Mouse (Mus musculus) forebrain, embryonic 10.5 days (tissue): Measurements from ENCODE around the gene Lgals3bp. TPM values are rescaled to one million over a fixed set of nuclear protein-coding genes. Genes with fewer than 3 reads are reported as not detected.
A peak's percentile ranks its signal among the peaks of the same experiment; 100 is the strongest.

Experiments
- DNase-seq: peaks from one replicate; pipeline ENCODE4 v3.0.0-alpha.2; 2017; ENCODE audit warnings: low spot score; ENCODE audit errors: extremely low spot score
- H3K27ac ChIP-seq: fragments of 300-500 bp; sonication (generic); 2 replicates; pipeline ENCODE4 v1.5.1; 2016; ENCODE audit warnings: mild to moderate bottlenecking
- H3K27me3 ChIP-seq: fragments of 300-500 bp; sonication (generic); 2 replicates; pipeline ENCODE4 v1.6.1; 2016; ENCODE audit warnings: mild to moderate bottlenecking; ENCODE audit not compliant: poor library complexity, severe bottlenecking
- H3K36me3 ChIP-seq: fragments of 300-500 bp; sonication (generic); replicated peaks from 2 replicates; pipeline ENCODE4 v1.6.1; 2016; ENCODE audit warnings: mild to moderate bottlenecking, moderate library complexity
- H3K4me1 ChIP-seq: fragments of 300-500 bp; sonication (generic); 2 replicates; pipeline ENCODE4 v1.6.1; 2016
- H3K4me3 ChIP-seq: fragments of 300-500 bp; sonication (generic); 2 replicates; pipeline ENCODE4 v1.5.1; 2016; ENCODE audit warnings: mild to moderate bottlenecking, moderate library complexity
- H3K9me3 ChIP-seq: fragments of 300-500 bp; sonication (generic); 2 replicates; pipeline ENCODE4 v1.6.1; 2016; ENCODE audit warnings: mild to moderate bottlenecking, moderate library complexity
- WGBS: fragments of 180-500 bp; shearing (Covaris S2); methylation state at CpG from one replicate; pipeline ENCODE4 v1.1.7; 2016; 5-methylcytosine and 5-hydroxymethylcytosine counted together
- polyA plus RNA-seq: library from polyadenylated mRNA; unstranded; fragments of >200 nt; fragmentation: Nextera tagmentation; extraction: Ambion mirVana; gene quantifications from 2 replicates; pipeline ENCODE4 v1.2.1, GENCODE M21; 2016

Lgals3bp gene
- 0.47 and 1.0 TPM in 2 replicates for polyA plus RNA-seq

- WGBS, result 61% methylated on average over 7 of the region's 7 CpGs
- Histone ChIP-seq H3K4me3 (no peak within 1 kb of the TSS), H3K9me3 (no peaks in the 10 kb centered on the region), H3K27ac (peak within 1 kb of the TSS; percentile 1; the same call in 1 of the 2 replicates), H3K36me3 (peaks cover 19% of the 10 kb centered on the region), H3K27me3 (no peaks in the 10 kb centered on the region), H3K4me1 (peaks cover 31% of the 10 kb centered on the region)
- DNase-seq, result no peak
Measured at GRCm38 (mm10) chr11:118401760-118402280, at the start of gene Lgals3bp. Gene Lgals3bp, minus strand, starts transcription at chr11:118402092.

DNA sequence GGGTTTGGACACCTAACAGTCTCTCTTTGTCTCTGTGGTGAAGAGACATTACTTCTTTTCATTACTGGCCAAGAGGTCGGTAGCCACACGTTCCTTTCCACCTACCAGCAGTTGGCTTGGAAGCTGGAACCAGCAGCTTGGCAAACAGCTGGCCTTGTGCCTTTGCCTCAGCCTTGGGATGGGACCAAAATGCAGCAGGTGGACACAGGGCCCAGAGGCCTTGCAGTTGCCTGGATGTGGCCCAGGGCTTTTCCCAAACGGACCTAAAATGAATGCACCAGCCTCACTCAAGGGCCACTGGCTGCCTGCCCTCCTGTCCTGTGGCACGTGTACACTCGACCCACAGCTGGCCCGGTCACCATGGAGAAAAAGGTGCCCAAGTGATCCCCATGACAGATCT is 49.3 kb upstream of the Lgals3bp start:
- Histone ChIP-seq H3K4me3 (no peak overlapping the region), H3K9me3 (no peaks in the 10 kb centered on the region), H3K36me3 (no peaks in the 10 kb centered on the region), H3K27ac (no peak overlapping the region), H3K27me3 (no peaks in the 10 kb centered on the region), H3K4me1 (no peaks in the 10 kb centered on the region)
- DNase-seq, result no peak
- WGBS, result 90% methylated on average over 6 of the region's 6 CpGs

GRCm38 (mm10) chr11:118448385-118448784 is 46.5 kb upstream of the Lgals3bp start:
- Histone ChIP-seq H3K27ac (no peak overlapping the region), H3K36me3 (no peaks in the 10 kb centered on the region)
- 90% methylated on average over 8 of the region's 8 CpGs for WGBS

GRCm38 (mm10) chr11:118447346-118447745 is 45.5 kb upstream of the Lgals3bp start:
- no peak for DNase-seq
- no peaks in the 10 kb centered on the region for H3K9me3 ChIP-seq
- peaks cover 3% of the 10 kb centered on the region; the same call in 1 of the 2 replicates for H3K4me1 ChIP-seq
- H3K4me3 ChIP-seq, result no peak overlapping the region
- H3K27ac ChIP-seq, result peak overlapping the region; percentile 11; the same call in 1 of the 2 replicates
- H3K36me3 ChIP-seq, result no peaks in the 10 kb centered on the region
- peaks cover 12% of the 10 kb centered on the region for H3K27me3 ChIP-seq
- WGBS, result 72% methylated on average over 4 of the region's 4 CpGs

More at GRCm38 (mm10) chr11:118448385-118448784, 46.5 kb upstream of the Lgals3bp start:
- Histone ChIP-seq H3K4me1 (peaks cover 3% of the 10 kb centered on the region; the same call in 1 of the 2 replicates), H3K9me3 (no peaks in the 10 kb centered on the region), H3K27me3 (peaks cover 12% of the 10 kb centered on the region), H3K4me3 (no peak overlapping the region)
- no peak for DNase-seq

- 16% methylated on average over 3 of the region's 3 CpGs for WGBS
- H3K36me3 ChIP-seq, result no peaks in the 10 kb centered on the region
- H3K4me3 ChIP-seq, result no peak overlapping the region
- peaks cover 12% of the 10 kb centered on the region for H3K27me3 ChIP-seq
- DNase-seq, result peak; percentile 77
- H3K27ac ChIP-seq, result no peak overlapping the region
- peaks cover 3% of the 10 kb centered on the region; the same call in 1 of the 2 replicates for H3K4me1 ChIP-seq
- no peaks in the 10 kb centered on the region for H3K9me3 ChIP-seq
Measured at GRCm38 (mm10) chr11:118445843-118446242, 44.0 kb upstream of the Lgals3bp start.

GRCm38 (mm10) chr11:118443201-118443970 is 41.5 kb upstream of the Lgals3bp start:
- DNase-seq, result peak; percentile 80
- WGBS, result 37% methylated on average over 11 of the region's 11 CpGs
- Histone ChIP-seq H3K9me3 (no peaks in the 10 kb centered on the region), H3K27ac (no peak overlapping the region), H3K4me1 (peaks cover 23% of the 10 kb centered on the region), H3K4me3 (no peak overlapping the region), H3K36me3 (no peaks in the 10 kb centered on the region), H3K27me3 (peaks cover 12% of the 10 kb centered on the region)

DNA sequence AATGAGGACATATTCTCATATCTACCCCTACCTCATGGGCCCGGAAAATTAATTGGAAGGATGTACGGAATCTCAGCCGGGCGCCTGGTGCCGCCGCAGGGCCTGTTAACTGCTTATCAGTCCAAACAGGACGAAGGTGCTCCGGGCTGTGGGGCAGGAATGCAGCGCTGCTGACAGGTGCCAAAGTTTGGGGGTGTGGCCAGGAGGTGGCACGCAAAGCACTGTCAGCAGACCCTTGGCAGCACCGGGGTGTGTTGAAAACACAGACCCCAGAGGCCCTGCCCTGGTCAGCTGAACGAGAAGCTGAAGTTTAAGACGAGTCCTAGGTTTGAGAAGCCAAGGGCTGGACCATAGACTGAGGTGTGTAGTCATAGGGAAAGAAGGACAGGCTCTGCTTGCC is 40.8 kb upstream of the Lgals3bp start:
- H3K4me3 ChIP-seq, result no peak overlapping the region
- H3K36me3 ChIP-seq, result no peaks in the 10 kb centered on the region
- H3K27ac ChIP-seq, result no peak overlapping the region
- peaks cover 30% of the 10 kb centered on the region for H3K4me1 ChIP-seq
- H3K9me3 ChIP-seq, result no peaks in the 10 kb centered on the region
- 82% methylated on average over 13 of the region's 13 CpGs for WGBS
- DNase-seq, result no peak
- H3K27me3 ChIP-seq, result peaks cover 15% of the 10 kb centered on the region

GRCm38 (mm10) chr11:118438665-118439414 is 36.9 kb upstream of the Lgals3bp start:
- Histone ChIP-seq H3K9me3 (no peaks in the 10 kb centered on the region), H3K36me3 (no peaks in the 10 kb centered on the region), H3K4me1 (peaks cover 61% of the 10 kb centered on the region), H3K27me3 (peaks cover 8% of the 10 kb centered on the region; the same call in 1 of the 2 replicates), H3K27ac (peak overlapping the region; percentile 80), H3K4me3 (peak overlapping the region; percentile 6; the same call in 1 of the 2 replicates)
- WGBS, result 16% methylated on average over 11 of the region's 11 CpGs
- DNase-seq, result peak; percentile 45

DNA sequence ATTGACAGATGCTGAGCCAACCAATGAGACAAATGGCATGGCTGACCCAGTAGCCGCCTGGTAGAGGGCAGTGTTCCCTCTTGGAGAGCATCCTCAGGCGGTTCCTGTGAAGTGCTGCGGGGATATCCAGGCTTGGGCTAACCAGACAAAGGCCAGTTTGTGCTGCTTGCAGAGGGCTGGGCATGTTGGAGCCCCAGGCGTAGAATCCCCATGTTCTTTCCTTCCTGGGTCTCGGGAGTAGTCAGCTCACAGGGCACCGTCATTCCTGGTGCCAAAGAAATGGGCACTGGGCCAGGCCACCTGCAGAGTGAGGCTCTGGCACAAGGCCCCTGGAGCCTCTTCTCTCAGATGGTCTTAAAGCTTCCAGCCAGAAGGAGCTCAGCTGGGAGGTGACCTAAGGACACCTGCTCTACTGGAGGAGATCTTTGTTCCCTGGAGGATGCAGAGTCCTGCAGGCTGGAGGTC is 34.6 kb upstream of the Lgals3bp start:
- H3K36me3 ChIP-seq, result no peaks in the 10 kb centered on the region
- H3K27me3 ChIP-seq, result 0 out of 2 replicates have a peak, but pooled peaks cover 4% of the 10 kb centered on the region
- peak overlapping the region; percentile 64; the same call in 1 of the 2 replicates for H3K27ac ChIP-seq
- peaks cover 71% of the 10 kb centered on the region for H3K4me1 ChIP-seq
- 47% methylated on average over 6 of the region's 6 CpGs for WGBS
- no peaks in the 10 kb centered on the region for H3K9me3 ChIP-seq
- H3K4me3 ChIP-seq, result no peak overlapping the region
- DNase-seq, result no peak

DNA sequence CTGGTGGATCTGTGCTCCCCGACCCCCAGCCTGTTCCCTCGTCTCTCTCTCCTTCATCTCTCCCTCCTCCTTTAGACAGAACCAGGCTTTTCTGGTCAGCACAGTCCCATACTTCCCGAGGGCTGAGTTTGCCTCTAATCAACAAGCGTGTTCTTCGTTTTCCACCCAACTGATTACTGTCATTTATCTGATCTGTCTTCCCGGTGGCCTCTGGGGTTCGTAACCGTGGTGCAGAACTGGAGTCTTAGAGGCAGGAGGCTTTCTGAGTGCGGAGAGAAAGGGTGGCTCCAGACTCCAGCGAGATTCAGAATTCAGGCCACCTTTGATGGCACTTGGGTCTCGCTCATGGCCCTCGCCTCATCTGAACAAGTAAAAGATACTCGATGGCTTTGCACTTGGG is 32.2 kb upstream of the Lgals3bp start:
- Histone ChIP-seq H3K4me3 (peak overlapping the region; percentile 13), H3K4me1 (peaks cover 72% of the 10 kb centered on the region), H3K27ac (peak overlapping the region; percentile 54), H3K36me3 (no peaks in the 10 kb centered on the region), H3K27me3 (peaks cover 13% of the 10 kb centered on the region), H3K9me3 (no peaks in the 10 kb centered on the region)
- no peak for DNase-seq
- 65% methylated on average over 13 of the region's 13 CpGs for WGBS

- H3K4me1 ChIP-seq, result peaks cover 72% of the 10 kb centered on the region
- 81% methylated on average over 10 of the region's 10 CpGs for WGBS
- H3K4me3 ChIP-seq, result peak overlapping the region; percentile 13; the same call in 1 of the 2 replicates
- no peaks in the 10 kb centered on the region for H3K36me3 ChIP-seq
- no peak for DNase-seq
- H3K27me3 ChIP-seq, result peaks cover 20% of the 10 kb centered on the region
- no peaks in the 10 kb centered on the region for H3K9me3 ChIP-seq
- H3K27ac ChIP-seq, result peak overlapping the region; percentile 54; the same call in 1 of the 2 replicates
Measured at GRCm38 (mm10) chr11:118433398-118433868, 31.5 kb upstream of the Lgals3bp start.
